ENCODE assay signal across 16 mouse cellular contexts in the genomic region with DNA sequence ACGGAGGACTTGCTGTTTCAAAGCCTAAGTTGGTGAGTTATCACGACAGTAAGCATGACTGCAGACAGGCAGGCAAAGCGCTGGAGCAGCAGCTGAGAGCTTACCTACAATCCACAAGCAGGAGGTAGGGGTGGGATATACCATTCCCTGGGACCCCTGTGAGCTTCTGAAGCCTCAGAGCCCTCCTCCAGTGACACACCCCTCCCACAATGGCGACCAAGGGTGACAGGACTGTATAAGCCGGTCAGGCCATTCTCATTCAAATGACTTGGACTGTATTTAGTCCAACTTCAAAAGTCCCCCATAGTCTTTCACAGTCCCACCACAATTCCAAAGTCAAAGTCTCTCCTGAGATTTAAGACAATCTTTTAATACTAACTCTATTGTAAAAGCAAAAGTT.
"Had no signal": no experiment of that assay in that cellular context is flagged by ENCODE, and none has a peak within 500 bp of the region (broad histone marks: within the 10 kb centered on the region; RNA-seq: fewer than 3 reads in every experiment).

No protein-coding gene starts in this region.

- H3K4me1 ChIP-seq: lung, embryonic 15.5 days; megakaryocyte, embryonic 14.5 days; midbrain, embryonic 13.5 days; midbrain, embryonic 15.5 days; neural tube, embryonic 12.5 days; stomach, embryonic 15.5 days had no signal

- H3K9me3 ChIP-seq: lung, embryonic 15.5 days; midbrain, embryonic 13.5 days; midbrain, embryonic 15.5 days; neural tube, embryonic 12.5 days; stomach, embryonic 15.5 days had no signal

- H3K27me3 ChIP-seq: lung, embryonic 15.5 days; midbrain, embryonic 13.5 days; midbrain, embryonic 15.5 days; neural tube, embryonic 12.5 days; stomach, embryonic 15.5 days had no signal

- H3K9ac ChIP-seq: liver, postnatal 0 days; lung, embryonic 15.5 days; midbrain, embryonic 13.5 days; midbrain, embryonic 15.5 days; neural tube, embryonic 12.5 days; stomach, embryonic 15.5 days had no signal

- H3K27ac ChIP-seq: lung, embryonic 15.5 days; macrophage; midbrain, embryonic 13.5 days; midbrain, embryonic 15.5 days; neural tube, embryonic 12.5 days; stomach, embryonic 15.5 days; stomach, postnatal 0 days had no signal

- H3K36me3 ChIP-seq: lung, embryonic 15.5 days; midbrain, embryonic 13.5 days; midbrain, embryonic 15.5 days; neural tube, embryonic 12.5 days; stomach, embryonic 15.5 days had no signal

- H3K4me3 ChIP-seq: lung, embryonic 15.5 days; megakaryocyte, embryonic 14.5 days; midbrain, embryonic 13.5 days; midbrain, embryonic 15.5 days; neural tube, embryonic 12.5 days; stomach, embryonic 15.5 days had no signal

- DNase-seq: liver, postnatal 0 days; lung, adult 2 months; lung, postnatal 14 days; lung, postnatal 36 days; right cerebral cortex, postnatal 14 days; thymus, adult 2 months; thymus, postnatal 25 days; thymus, postnatal 4 days had no signal
